Mouse (Mus musculus) liver, embryonic 14.5 days (tissue): Measurements from ENCODE around the gene Ttc22. TPM values are rescaled to one million over a fixed set of nuclear protein-coding genes. Genes with fewer than 3 reads are reported as not detected.

Experiments
- ATAC-seq: fragments of 200-750 bp; cut with Nextera tagmentation; 2 replicates; pipeline ENCODE4 v1.8.0; 2017; ENCODE audit warnings: moderate number of reproducible peaks, mild to moderate bottlenecking, moderate library complexity; ENCODE audit not compliant: insufficient read depth
- DNase-seq, 3 experiments: peaks; one replicate each; pipeline ENCODE4 v3.0.0-alpha.2; 2012 to 2013; ENCODE audit warnings: low read depth in 3 of 3, low spot score in 3 of 3
- H3K27ac ChIP-seq: fragments of 300-500 bp; sonication (generic); 2 replicates; pipeline ENCODE4 v1.5.1; 2014; ENCODE audit warnings: moderate library complexity, mild to moderate bottlenecking, control low read depth, inconsistent platforms
- H3K27me3 ChIP-seq: fragments of 300-500 bp; sonication (generic); 2 replicates; pipeline ENCODE4 v1.6.1; 2014; ENCODE audit warnings: mild to moderate bottlenecking, low read length, moderate library complexity; ENCODE audit not compliant: control insufficient read depth, insufficient read depth
- H3K36me3 ChIP-seq: fragments of 300-500 bp; sonication (generic); replicated peaks from 2 replicates; pipeline ENCODE4 v1.6.1; 2014; ENCODE audit warnings: low read depth; ENCODE audit not compliant: control insufficient read depth, insufficient read depth
- H3K4me1 ChIP-seq, 2 experiments: fragments of 200-500 bp in 1 of 2; fragments of 300-500 bp in 1 of 2; sonication (generic) in 1 of 2; replicated peaks; 2 replicates each; pipeline ENCODE4 v1.6.1; 2012 to 2014; ENCODE audit warnings: antibody characterized with exemption in 1 of 2, inconsistent platforms in 1 of 2, low read length in 1 of 2; ENCODE audit not compliant: control insufficient read depth in 2 of 2, insufficient read depth in 2 of 2
- H3K4me2 ChIP-seq: fragments of 300-500 bp; sonication (generic); 2 replicates; pipeline ENCODE4 v1.6.1; 2014; ENCODE audit warnings: low read depth, mild to moderate bottlenecking, control low read depth, moderate library complexity
- H3K4me3 ChIP-seq, 2 experiments: fragments of 200-500 bp in 1 of 2; fragments of 300-500 bp in 1 of 2; sonication (generic) in 1 of 2; 2 replicates each; pipeline ENCODE4 v1.5.1; 2012 to 2014; ENCODE audit warnings: low read depth in 2 of 2, low read length in 2 of 2, mild to moderate bottlenecking in 2 of 2, control low read depth in 1 of 2, inconsistent platforms in 1 of 2, moderate library complexity in 1 of 2; ENCODE audit not compliant: insufficient read depth in 1 of 2
- H3K9ac ChIP-seq: fragments of 300-500 bp; sonication (generic); replicated peaks from 2 replicates; pipeline ENCODE4 v1.6.1; 2014; ENCODE audit warnings: mild to moderate bottlenecking, control low read depth, moderate library complexity
- H3K9me3 ChIP-seq: fragments of 300-500 bp; sonication (generic); 2 replicates; pipeline ENCODE4 v1.6.1; 2016; ENCODE audit warnings: low read length, mixed read lengths; ENCODE audit not compliant: control insufficient read depth
- CTCF ChIP-seq: IDR thresholded peaks from 2 replicates; pipeline ENCODE4 v1.5.1; 2016; ENCODE audit warnings: antibody characterized with exemption, low read depth, control low read depth
- EP300 ChIP-seq: IDR thresholded peaks from 2 replicates; pipeline ENCODE4 v1.6.1; 2016; ENCODE audit warnings: antibody characterized with exemption, low read depth
- WGBS: fragments of 180-500 bp; shearing (Covaris S2); extraction: QIAGEN DNeasy Blood & Tissue Kit; methylation state at CpG from one replicate; pipeline ENCODE4 v1.1.7; 2014; ENCODE audit not compliant: insufficient replicate concordance; 5-methylcytosine and 5-hydroxymethylcytosine counted together
- polyA plus RNA-seq, 2 experiments: library from polyadenylated mRNA; depleted of rRNA in 1 of 2; stranded (reverse) in 1 of 2; unstranded in 1 of 2; fragments of >200 nt; fragmentation: Nextera tagmentation in 1 of 2; extraction: Ambion mirVana in 1 of 2; gene quantifications; 2 replicates each; pipeline versions ENCODE4 v1.2.1 to v1.2.3; 2012 to 2014

Ttc22 gene
- polyA plus RNA-seq, 2 experiments: 0.02 TPM; not detected in 1

GRCm38 (mm10) chr4:106582428-106583153 lies 39.6 kb upstream of the Ttc22 start:
- ATAC-seq: peak; percentile 94
- H3K4me1 ChIP-seq: peaks cover 35 to 44% of the 10 kb centered on the region in 2 experiments
- H3K27me3 ChIP-seq: no peaks in the 10 kb centered on the region
- no peaks in the 10 kb centered on the region for H3K9me3 ChIP-seq
- peaks cover 40% of the 10 kb centered on the region for H3K36me3 ChIP-seq
- H3K4me2 ChIP-seq: peak overlapping the region; percentile 66
- peak; percentile 79 to 89 (median 80) for DNase-seq
- TF ChIP-seq EP300 (peak; percentile 59), CTCF (no peak)
- WGBS: 41% methylated on average over 12 of the region's 12 CpGs
- peak overlapping the region; percentile 55 for H3K9ac ChIP-seq
- peak overlapping the region; percentile 97 for H3K27ac ChIP-seq
- H3K4me3 ChIP-seq: peak overlapping the region; percentile 32 to 40

GRCm38 (mm10) chr4:106584665-106585064 lies 37.6 kb upstream of the Ttc22 start:
- Histone ChIP-seq H3K27ac (peak overlapping the region; percentile 97; the same call in 1 of the 2 replicates), H3K9ac (no peak overlapping the region), H3K4me2 (no peak overlapping the region), H3K4me1 (peaks cover 35 to 44% of the 10 kb centered on the region in 2 experiments), H3K9me3 (no peaks in the 10 kb centered on the region), H3K36me3 (peaks cover 26% of the 10 kb centered on the region), H3K4me3 (no peak overlapping the region), H3K27me3 (no peaks in the 10 kb centered on the region)
- TF ChIP-seq CTCF (no peak), EP300 (no peak)
- DNase-seq (no peak), ATAC-seq (no peak)
- WGBS: 75% methylated on average over 4 of the region's 4 CpGs

- H3K36me3 ChIP-seq: peaks cover 17% of the 10 kb centered on the region
- H3K4me1 ChIP-seq: peaks cover 18 to 25% of the 10 kb centered on the region in 2 experiments
- no peaks in the 10 kb centered on the region for H3K27me3 ChIP-seq
- H3K27ac ChIP-seq: no peak overlapping the region
- no peak overlapping the region for H3K9ac ChIP-seq
- TF ChIP-seq EP300: no peak
- TF ChIP-seq CTCF: no peak
- no peak overlapping the region for H3K4me2 ChIP-seq
- WGBS: 67% methylated on average over 6 of the region's 6 CpGs
- ATAC-seq: no peak
- H3K4me3 ChIP-seq: no peak overlapping the region
- no peaks in the 10 kb centered on the region for H3K9me3 ChIP-seq
- DNase-seq: no peak
Measured at GRCm38 (mm10) chr4:106587075-106587474, 35.2 kb upstream of the Ttc22 start.

- ATAC-seq: no peak
- no peak for TF ChIP-seq EP300
- no peak for TF ChIP-seq CTCF
- H3K4me1 ChIP-seq: no peaks in the 10 kb centered on the region
- H3K36me3 ChIP-seq: peaks cover 15% of the 10 kb centered on the region
- no peak overlapping the region for H3K27ac ChIP-seq
- H3K9ac ChIP-seq: no peak overlapping the region
- H3K27me3 ChIP-seq: no peaks in the 10 kb centered on the region
- no peak overlapping the region for H3K4me2 ChIP-seq
- no peak overlapping the region for H3K4me3 ChIP-seq
- H3K9me3 ChIP-seq: no peaks in the 10 kb centered on the region
- 62% methylated on average over 9 of the region's 9 CpGs for WGBS
- no peak for DNase-seq
Measured at GRCm38 (mm10) chr4:106590142-106590541, 32.1 kb upstream of the Ttc22 start.

- Histone ChIP-seq H3K4me2 (no peak overlapping the region), H3K9me3 (no peaks in the 10 kb centered on the region), H3K36me3 (peaks cover 12% of the 10 kb centered on the region), H3K27me3 (no peaks in the 10 kb centered on the region), H3K27ac (no peak overlapping the region), H3K9ac (no peak overlapping the region), H3K4me3 (no peak overlapping the region), H3K4me1 (no peaks in the 10 kb centered on the region)
- ATAC-seq (no peak), DNase-seq (no peak)
- WGBS: 73% methylated on average over 9 of the region's 9 CpGs
- TF ChIP-seq CTCF (no peak), EP300 (no peak)
Measured at GRCm38 (mm10) chr4:106590871-106591270, 31.4 kb upstream of the Ttc22 start.
